Mouse (Mus musculus) olfactory bulb, adult 2 months (tissue): Measurements from ENCODE around the gene Suds3.

Source experiments
- CTCF ChIP-seq: fragments of 200-500 bp; IDR thresholded peaks from 2 replicates; pipeline ENCODE4 v1.5.1; 2012; ENCODE audit warnings: low read depth, mild to moderate bottlenecking, low read length, moderate library complexity; ENCODE audit not compliant: insufficient read depth
- POLR2A ChIP-seq: fragments of 200-500 bp; IDR thresholded peaks from 2 replicates; pipeline ENCODE4 v1.6.1; 2012; ENCODE audit warnings: mild to moderate bottlenecking, low read depth, low read length, moderate library complexity; ENCODE audit not compliant: insufficient read depth

- no peak for TF ChIP-seq CTCF
- TF ChIP-seq POLR2A = no peak
These were observed 4.7 kb downstream of the Suds3 start for GRCm38 (mm10) chr5:117111064-117111773.
